Mouse (Mus musculus) G1E (cell line): ENCODE results near the gene Taf4. TPM values are rescaled to one million over a fixed set of nuclear protein-coding genes. Genes with fewer than 3 reads are reported as not detected.
A peak's percentile ranks its signal among the peaks of the same experiment; 100 is the strongest.

ENCODE experiments used
- ATAC-seq: 2 replicates; pipeline ENCODE4 v1.8.0; 2016; ENCODE audit warnings: mild to moderate bottlenecking; ENCODE audit not compliant: insufficient number of reproducible peaks, poor library complexity, low FRiP score, severe bottlenecking; ENCODE audit errors: extremely low read depth
- DNase-seq: peaks from one replicate; pipeline ENCODE4 v3.0.0; 2012; ENCODE audit warnings: low spot score
- H3K27me3 ChIP-seq: 2 replicates; pipeline ENCODE4 v1.6.1; 2012; ENCODE audit warnings: mild to moderate bottlenecking, low read length, inconsistent platforms; ENCODE audit not compliant: insufficient read depth
- H3K36me3 ChIP-seq: replicated peaks from 2 replicates; pipeline ENCODE3; 2012; ENCODE audit warnings: mild to moderate bottlenecking, inconsistent platforms
- H3K4me1 ChIP-seq: 2 replicates; pipeline ENCODE4 v1.6.1; 2012; ENCODE audit warnings: low read depth, low read length, inconsistent platforms, mixed read lengths; ENCODE audit not compliant: insufficient read depth
- H3K4me3 ChIP-seq: 2 replicates; pipeline ENCODE4 v1.5.1; 2012; ENCODE audit warnings: low read depth, mild to moderate bottlenecking, inconsistent platforms, low read length, moderate library complexity, mixed read lengths
- H3K9me3 ChIP-seq: replicated peaks from 2 replicates; pipeline ENCODE4 v1.6.1; 2012; ENCODE audit warnings: inconsistent platforms
- CTCF ChIP-seq: IDR thresholded peaks from 2 replicates; pipeline ENCODE4 v1.5.1; 2012; ENCODE audit warnings: low read depth, low read length, inconsistent platforms, mixed read lengths
- GATA1 ChIP-seq: IDR thresholded peaks from 2 replicates; pipeline ENCODE4 v1.6.1; 2012; ENCODE audit warnings: borderline replicate concordance, low read length, inconsistent platforms, mixed read lengths
- GATA2 ChIP-seq: IDR thresholded peaks from 2 replicates; pipeline ENCODE4 v1.6.1; 2012; ENCODE audit warnings: low read depth, low read length, inconsistent platforms, borderline replicate concordance
- POLR2AphosphoS5 ChIP-seq: IDR thresholded peaks from 2 replicates; pipeline ENCODE4 v1.6.1; 2012; ENCODE audit warnings: low read depth, low read length, inconsistent platforms; ENCODE audit not compliant: insufficient replicate concordance
- TAL1 ChIP-seq: conservative IDR thresholded peaks from 2 replicates; pipeline ENCODE4 v1.6.1; 2012; ENCODE audit warnings: low read depth, low read length, inconsistent platforms, mixed read lengths
- polyA plus RNA-seq: library from polyadenylated mRNA; stranded (reverse); fragments of >175 nt; gene quantifications from 2 replicates; pipeline ENCODE4 v1.2.3, GENCODE M21; 2012
- total RNA-seq, 2 experiments: library from RNA; stranded (forward) in 1 of 2; stranded (reverse) in 1 of 2; fragments of 200-1000 nt in 1 of 2; fragments of >200 nt in 1 of 2; fragmentation: Nextera tagmentation in 1 of 2; gene quantifications; 2 replicates each; pipeline ENCODE4 v1.2.3; 2014 to 2017

The Taf4 gene
- total and polyA plus RNA-seq, 3 experiments, result 14.2 to 37.3 (median 29.3) TPM

- no peaks in the 10 kb centered on the region for H3K4me1 ChIP-seq
- no peaks in the 10 kb centered on the region for H3K27me3 ChIP-seq
- TF ChIP-seq TAL1 (no peak), CTCF (0 out of 2 replicates have a peak, but pooled peaks have one; percentile 18)
- no peak overlapping the region for H3K4me3 ChIP-seq
- ATAC-seq, result no peak
- DNase-seq, result no peak
- no peaks in the 10 kb centered on the region for H3K36me3 ChIP-seq
- H3K9me3 ChIP-seq, result no peaks in the 10 kb centered on the region
These were observed 98.8 kb downstream of the Taf4 start for GRCm38 (mm10) chr2:179877551-179878215.

DNA sequence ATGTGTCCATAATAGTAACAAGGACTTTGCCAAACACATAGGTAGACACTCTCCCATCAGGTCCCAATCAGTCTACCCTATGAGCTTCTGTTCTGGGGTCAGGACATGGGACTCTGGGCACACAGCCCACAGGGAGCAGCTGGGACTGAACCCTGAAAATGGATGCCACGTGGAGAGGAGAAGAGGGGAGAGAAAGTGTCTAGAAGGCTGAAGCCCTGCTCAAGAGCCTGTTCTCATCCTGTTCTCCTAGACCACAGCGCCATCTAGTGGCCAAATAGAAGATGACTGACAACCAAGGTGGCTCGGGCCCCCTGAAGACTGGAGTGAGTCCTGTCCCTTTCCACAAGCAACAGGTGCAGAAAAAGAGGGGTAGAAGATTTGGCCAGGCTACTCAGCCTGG, 101.3 kb downstream of the Taf4 start:
- TF ChIP-seq GATA1 (no peak), POLR2AphosphoS5 (no peak), GATA2 (no peak), CTCF (peak; percentile 9; the same call in 1 of the 2 replicates)
- no peak for ATAC-seq
- no peaks in the 10 kb centered on the region for H3K4me1 ChIP-seq
- peak; percentile 26 for DNase-seq
- H3K4me3 ChIP-seq, result no peak overlapping the region
- no peaks in the 10 kb centered on the region for H3K27me3 ChIP-seq
- H3K9me3 ChIP-seq, result peaks cover 5% of the 10 kb centered on the region
- no peaks in the 10 kb centered on the region for H3K36me3 ChIP-seq

DNA sequence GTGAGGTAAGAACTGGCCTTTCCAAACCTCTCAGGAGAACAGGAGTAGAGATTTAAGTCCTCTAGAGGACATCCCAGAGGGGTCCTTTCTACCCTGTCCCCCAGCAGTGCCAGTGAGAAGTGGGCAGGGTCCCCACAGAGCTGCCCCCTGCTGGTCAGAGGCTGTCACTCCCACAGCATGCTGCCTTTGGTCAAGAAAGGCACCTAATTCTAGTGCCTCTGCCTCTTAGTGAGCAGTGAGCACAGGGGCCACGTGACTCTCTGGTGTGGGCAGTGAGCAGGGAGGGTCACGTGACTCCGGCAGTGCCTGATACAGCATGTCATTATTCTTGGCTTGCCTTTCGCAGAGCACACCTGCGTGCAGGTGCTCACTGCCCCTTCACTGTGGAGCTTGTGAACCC, 103.1 kb downstream of the Taf4 start:
- no peaks in the 10 kb centered on the region for H3K4me1 ChIP-seq
- H3K4me3 ChIP-seq, result no peak overlapping the region
- DNase-seq, result no peak
- no peaks in the 10 kb centered on the region for H3K36me3 ChIP-seq
- peaks cover 16% of the 10 kb centered on the region for H3K9me3 ChIP-seq
- TF ChIP-seq GATA2, result no peak
- no peak for ATAC-seq
- no peaks in the 10 kb centered on the region for H3K27me3 ChIP-seq

GRCm38 (mm10) chr2:179872724-179873123, 103.7 kb downstream of the Taf4 start:
- DNase-seq (no peak), ATAC-seq (no peak)
- Histone ChIP-seq H3K36me3 (no peaks in the 10 kb centered on the region), H3K9me3 (peaks cover 21% of the 10 kb centered on the region), H3K4me3 (no peak overlapping the region), H3K27me3 (no peaks in the 10 kb centered on the region), H3K4me1 (no peaks in the 10 kb centered on the region)
- TF ChIP-seq TAL1 (no peak), GATA2 (no peak), CTCF (no peak), POLR2AphosphoS5 (no peak), GATA1 (no peak)

GRCm38 (mm10) chr2:179869871-179870270, 106.6 kb downstream of the Taf4 start:
- no peaks in the 10 kb centered on the region for H3K36me3 ChIP-seq
- no peaks in the 10 kb centered on the region for H3K4me1 ChIP-seq
- no peaks in the 10 kb centered on the region for H3K27me3 ChIP-seq
- DNase-seq (no peak), ATAC-seq (no peak)
- H3K4me3 ChIP-seq, result no peak overlapping the region
- H3K9me3 ChIP-seq, result peaks cover 38% of the 10 kb centered on the region
- TF ChIP-seq GATA1 (no peak), CTCF (no peak), POLR2AphosphoS5 (no peak), GATA2 (no peak), TAL1 (no peak)

DNA sequence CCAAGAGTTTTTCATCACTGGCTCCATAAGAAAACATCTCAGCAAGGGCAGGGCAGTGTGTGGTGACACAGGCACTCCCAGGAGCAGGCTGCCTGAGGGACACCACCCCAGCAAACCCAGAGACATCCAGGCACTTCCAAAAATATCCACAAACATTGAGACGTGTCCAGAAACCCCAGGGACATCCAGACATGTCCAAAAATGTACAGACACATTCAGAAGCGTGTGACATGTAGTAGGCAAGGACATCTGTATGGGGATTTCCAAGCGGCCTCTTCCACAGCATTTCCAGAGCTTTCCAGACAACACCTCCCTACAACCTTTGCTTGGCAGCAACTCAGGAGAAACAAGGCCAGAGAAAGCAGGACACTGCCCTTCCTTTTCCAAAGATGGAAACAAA, 108.8 kb downstream of the Taf4 start:
- DNase-seq, result no peak
- Histone ChIP-seq H3K9me3 (peaks cover 57% of the 10 kb centered on the region), H3K27me3 (no peaks in the 10 kb centered on the region), H3K36me3 (no peaks in the 10 kb centered on the region), H3K4me1 (no peaks in the 10 kb centered on the region), H3K4me3 (no peak overlapping the region)
- TF ChIP-seq GATA1 (no peak), CTCF (no peak)
- ATAC-seq, result no peak

- Histone ChIP-seq H3K4me3 (no peak overlapping the region), H3K36me3 (no peaks in the 10 kb centered on the region), H3K4me1 (no peaks in the 10 kb centered on the region), H3K9me3 (peaks cover 68% of the 10 kb centered on the region), H3K27me3 (no peaks in the 10 kb centered on the region)
- no peak for ATAC-seq
- no peak for TF ChIP-seq POLR2AphosphoS5
- TF ChIP-seq TAL1, result no peak
- no peak for TF ChIP-seq GATA1
- TF ChIP-seq GATA2, result no peak
- no peak for TF ChIP-seq CTCF
- DNase-seq, result no peak
These were observed 111.3 kb downstream of the Taf4 start for GRCm38 (mm10) chr2:179865097-179865496.
